Mouse (Mus musculus): ENCODE data around the gene Vmn2r3. TPM values are rescaled to one million over a fixed set of nuclear protein-coding genes. Genes with fewer than 3 reads are reported as not detected.
"Not testable (repeated sequence)": the region's sequence is repeated elsewhere in the genome, so short reads cannot be mapped to it uniquely, and the experiment has no call there.

Vmn2r3 gene
- polyA plus RNA-seq, 1 experiment from 2014 or later = not detected

GRCm38 (mm10) chr3:64233655-64234054, 55.9 kb downstream of the Vmn2r3 start:
- not testable (repeated sequence) for H3K27ac ChIP-seq (ENCODE audit: low read length); H3K9me3 ChIP-seq (ENCODE audit: control insufficient read depth, low read length); H3K4me1 ChIP-seq (replicated peaks; ENCODE audit: control insufficient read depth, insufficient read depth, low read length); H3K4me2 ChIP-seq (ENCODE audit: low read depth, low read length); ATAC-seq (ENCODE audit: low read depth); H3K27me3 ChIP-seq (ENCODE audit: control insufficient read depth, insufficient read depth, low read depth, low read length); H3K9ac ChIP-seq (ENCODE audit: low read length); H3K4me3 ChIP-seq (ENCODE audit: low read length); H3K36me3 ChIP-seq (ENCODE audit: control insufficient read depth, insufficient read depth, low read length)
- WGBS = 74% methylated on average over 7 of the region's 12 CpGs

GRCm38 (mm10) chr3:64227243-64227642, 62.3 kb downstream of the Vmn2r3 start:
- 50% methylated on average over 2 of the region's 2 CpGs for WGBS
- H3K9ac ChIP-seq (ENCODE audit: low read length) = no peak overlapping the region

More at GRCm38 (mm10) chr3:64227243-64227642, 62.3 kb downstream of the Vmn2r3 start:
- Histone ChIP-seq H3K4me2 (ENCODE audit: low read depth, low read length) (no peak overlapping the region), H3K9me3 (ENCODE audit: control insufficient read depth, low read length) (no peaks in the 10 kb centered on the region), H3K27me3 (ENCODE audit: control insufficient read depth, insufficient read depth, low read depth, low read length) (no peaks in the 10 kb centered on the region), H3K4me1 (replicated peaks; ENCODE audit: control insufficient read depth, insufficient read depth, low read length) (no peaks in the 10 kb centered on the region), H3K36me3 (ENCODE audit: control insufficient read depth, insufficient read depth, low read length) (no peaks in the 10 kb centered on the region), H3K4me3 (ENCODE audit: low read length) (no peak overlapping the region), H3K27ac (ENCODE audit: low read length) (no peak overlapping the region)
- no peak for ATAC-seq (ENCODE audit: low read depth)

Other genes starting within 250 kb of the Vmn2r3 start
- 0.06 TPM in 1 of 2 replicates, not detected in the other for gene Vmn2r1, start 208.2 kb downstream of the Vmn2r3 start, polyA plus RNA-seq (2015; fragmentation: Nextera tagmentation; extraction: Ambion mirVana)
- gene Vmn2r2, start 147.8 kb downstream of the Vmn2r3 start, polyA plus RNA-seq (2015; fragmentation: Nextera tagmentation; extraction: Ambion mirVana) = not detected in 2 replicates
- not detected in 2 replicates for gene Vmn2r4, start 125.7 kb upstream of the Vmn2r3 start, polyA plus RNA-seq (2015; fragmentation: Nextera tagmentation; extraction: Ambion mirVana)
- gene Vmn2r5, start 220.1 kb upstream of the Vmn2r3 start, polyA plus RNA-seq (2015; fragmentation: Nextera tagmentation; extraction: Ambion mirVana) = not detected in 2 replicates

All from lung, embryonic 16.5 days (tissue).